Mouse (Mus musculus): ENCODE results near the gene Mrtfa. TPM values are rescaled to one million over a fixed set of nuclear protein-coding genes. Genes with fewer than 3 reads are reported as not detected.
A peak's percentile ranks its signal among the peaks of the same experiment; 100 is the strongest.

Mrtfa gene
- polyA plus RNA-seq, 1 experiment from 2014 or later, result 15.5 TPM

GRCm38 (mm10) chr15:81154846-81155624 lies 35.5 kb downstream of the Mrtfa start:
- no peak for ATAC-seq (replicated peaks; ENCODE audit: insufficient number of reproducible peaks, low FRiP score, low TSS enrichment, low read depth)
- Histone ChIP-seq H3K4me2 (ENCODE audit: low read depth, low read length) (no peak overlapping the region), H3K4me1 (ENCODE audit: control insufficient read depth, insufficient read depth, low read length) (no peaks in the 10 kb centered on the region), H3K9ac (replicated peaks; ENCODE audit: low read length) (no peak overlapping the region), H3K36me3 (replicated peaks; ENCODE audit: control insufficient read depth, insufficient read depth, low read depth, low read length) (no peaks in the 10 kb centered on the region), H3K27me3 (ENCODE audit: control insufficient read depth, insufficient read depth, low read length) (no peaks in the 10 kb centered on the region), H3K4me3 (ENCODE audit: low read depth, low read length) (no peak overlapping the region), H3K9me3 (replicated peaks; ENCODE audit: control insufficient read depth, low read length) (no peaks in the 10 kb centered on the region), H3K27ac (replicated peaks; ENCODE audit: low read depth, low read length) (no peak overlapping the region)
- WGBS, result 88% methylated on average over 2 of the region's 2 CpGs
- DNase-seq (ENCODE audit: low spot score), result no peak

GRCm38 (mm10) chr15:81141956-81142576 lies 48.5 kb downstream of the Mrtfa start:
- H3K27me3 ChIP-seq (ENCODE audit: control insufficient read depth, insufficient read depth, low read length), result no peaks in the 10 kb centered on the region
- WGBS, result 82% methylated on average over 11 of the region's 11 CpGs
- no peak overlapping the region for H3K9ac ChIP-seq (replicated peaks; ENCODE audit: low read length)
- no peaks in the 10 kb centered on the region for H3K4me1 ChIP-seq (ENCODE audit: control insufficient read depth, insufficient read depth, low read length)
- no peaks in the 10 kb centered on the region for H3K36me3 ChIP-seq (replicated peaks; ENCODE audit: control insufficient read depth, insufficient read depth, low read depth, low read length)
- no peak overlapping the region for H3K4me3 ChIP-seq (ENCODE audit: low read depth, low read length)
- no peak for DNase-seq (ENCODE audit: low spot score)
- H3K4me2 ChIP-seq (ENCODE audit: low read depth, low read length), result no peak overlapping the region
- no peak for ATAC-seq (replicated peaks; ENCODE audit: insufficient number of reproducible peaks, low FRiP score, low TSS enrichment, low read depth)
- no peaks in the 10 kb centered on the region for H3K9me3 ChIP-seq (replicated peaks; ENCODE audit: control insufficient read depth, low read length)
- no peak overlapping the region for H3K27ac ChIP-seq (replicated peaks; ENCODE audit: low read depth, low read length)

GRCm38 (mm10) chr15:81140004-81140403 lies 50.6 kb downstream of the Mrtfa start:
- no peaks in the 10 kb centered on the region for H3K9me3 ChIP-seq (replicated peaks; ENCODE audit: control insufficient read depth, low read length)
- no peaks in the 10 kb centered on the region for H3K4me1 ChIP-seq (ENCODE audit: control insufficient read depth, insufficient read depth, low read length)
- no peak overlapping the region for H3K4me3 ChIP-seq (ENCODE audit: low read depth, low read length)
- WGBS, result 80% methylated on average over 5 of the region's 5 CpGs
- no peaks in the 10 kb centered on the region for H3K27me3 ChIP-seq (ENCODE audit: control insufficient read depth, insufficient read depth, low read length)
- DNase-seq (ENCODE audit: low spot score), result no peak
- H3K9ac ChIP-seq (replicated peaks; ENCODE audit: low read length), result no peak overlapping the region
- H3K27ac ChIP-seq (replicated peaks; ENCODE audit: low read depth, low read length), result no peak overlapping the region
- H3K36me3 ChIP-seq (replicated peaks; ENCODE audit: control insufficient read depth, insufficient read depth, low read depth, low read length), result no peaks in the 10 kb centered on the region
- ATAC-seq (replicated peaks; ENCODE audit: insufficient number of reproducible peaks, low FRiP score, low TSS enrichment, low read depth), result no peak
- no peak overlapping the region for H3K4me2 ChIP-seq (ENCODE audit: low read depth, low read length)

- Histone ChIP-seq H3K9ac (replicated peaks; ENCODE audit: low read length) (no peak overlapping the region), H3K27me3 (ENCODE audit: control insufficient read depth, insufficient read depth, low read length) (no peaks in the 10 kb centered on the region), H3K4me2 (ENCODE audit: low read depth, low read length) (no peak overlapping the region), H3K9me3 (replicated peaks; ENCODE audit: control insufficient read depth, low read length) (no peaks in the 10 kb centered on the region), H3K27ac (replicated peaks; ENCODE audit: low read depth, low read length) (no peak overlapping the region), H3K4me1 (ENCODE audit: control insufficient read depth, insufficient read depth, low read length) (no peaks in the 10 kb centered on the region), H3K4me3 (ENCODE audit: low read depth, low read length) (no peak overlapping the region), H3K36me3 (replicated peaks; ENCODE audit: control insufficient read depth, insufficient read depth, low read depth, low read length) (no peaks in the 10 kb centered on the region)
- DNase-seq (ENCODE audit: low spot score), result peak; percentile 19
- ATAC-seq (replicated peaks; ENCODE audit: insufficient number of reproducible peaks, low FRiP score, low TSS enrichment, low read depth), result no peak
- 20% methylated on average over 6 of the region's 6 CpGs for WGBS
Measured at GRCm38 (mm10) chr15:81137298-81137697, 53.3 kb downstream of the Mrtfa start.

GRCm38 (mm10) chr15:81133781-81134180 lies 56.8 kb downstream of the Mrtfa start:
- H3K9me3 ChIP-seq (replicated peaks; ENCODE audit: control insufficient read depth, low read length), result no peaks in the 10 kb centered on the region
- WGBS, result 90% methylated on average over 2 of the region's 2 CpGs

GRCm38 (mm10) chr15:81131152-81131551 lies 59.4 kb downstream of the Mrtfa start:
- ATAC-seq (replicated peaks; ENCODE audit: insufficient number of reproducible peaks, low FRiP score, low TSS enrichment, low read depth) (no peak), DNase-seq (ENCODE audit: low spot score) (no peak)
- no peak overlapping the region for H3K9ac ChIP-seq (replicated peaks; ENCODE audit: low read length)
- no peaks in the 10 kb centered on the region for H3K27me3 ChIP-seq (ENCODE audit: control insufficient read depth, insufficient read depth, low read length)
- H3K4me1 ChIP-seq (ENCODE audit: control insufficient read depth, insufficient read depth, low read length), result no peaks in the 10 kb centered on the region
- H3K4me2 ChIP-seq (ENCODE audit: low read depth, low read length), result no peak overlapping the region
- H3K27ac ChIP-seq (replicated peaks; ENCODE audit: low read depth, low read length), result no peak overlapping the region
- no peaks in the 10 kb centered on the region for H3K36me3 ChIP-seq (replicated peaks; ENCODE audit: control insufficient read depth, insufficient read depth, low read depth, low read length)
- H3K9me3 ChIP-seq (replicated peaks; ENCODE audit: control insufficient read depth, low read length), result no peaks in the 10 kb centered on the region
- no peak overlapping the region for H3K4me3 ChIP-seq (ENCODE audit: low read depth, low read length)
- WGBS, result 84% methylated on average over 5 of the region's 5 CpGs

More at GRCm38 (mm10) chr15:81133781-81134180, 56.8 kb downstream of the Mrtfa start:
- no peak for DNase-seq (ENCODE audit: low spot score)
- H3K9ac ChIP-seq (replicated peaks; ENCODE audit: low read length), result no peak overlapping the region
- no peak for ATAC-seq (replicated peaks; ENCODE audit: insufficient number of reproducible peaks, low FRiP score, low TSS enrichment, low read depth)
- no peak overlapping the region for H3K4me3 ChIP-seq (ENCODE audit: low read depth, low read length)
- no peaks in the 10 kb centered on the region for H3K36me3 ChIP-seq (replicated peaks; ENCODE audit: control insufficient read depth, insufficient read depth, low read depth, low read length)
- no peaks in the 10 kb centered on the region for H3K27me3 ChIP-seq (ENCODE audit: control insufficient read depth, insufficient read depth, low read length)
- no peak overlapping the region for H3K27ac ChIP-seq (replicated peaks; ENCODE audit: low read depth, low read length)
- H3K4me2 ChIP-seq (ENCODE audit: low read depth, low read length), result no peak overlapping the region
- no peaks in the 10 kb centered on the region for H3K4me1 ChIP-seq (ENCODE audit: control insufficient read depth, insufficient read depth, low read length)

- no peaks in the 10 kb centered on the region for H3K9me3 ChIP-seq (replicated peaks; ENCODE audit: control insufficient read depth, low read length)
- ATAC-seq (replicated peaks; ENCODE audit: insufficient number of reproducible peaks, low FRiP score, low TSS enrichment, low read depth) (no peak), DNase-seq (ENCODE audit: low spot score) (no peak)
- no peak overlapping the region for H3K9ac ChIP-seq (replicated peaks; ENCODE audit: low read length)
- no peaks in the 10 kb centered on the region for H3K36me3 ChIP-seq (replicated peaks; ENCODE audit: control insufficient read depth, insufficient read depth, low read depth, low read length)
- H3K4me3 ChIP-seq (ENCODE audit: low read depth, low read length), result no peak overlapping the region
- H3K27me3 ChIP-seq (ENCODE audit: control insufficient read depth, insufficient read depth, low read length), result no peaks in the 10 kb centered on the region
- no peak overlapping the region for H3K4me2 ChIP-seq (ENCODE audit: low read depth, low read length)
- 83% methylated on average over 8 of the region's 8 CpGs for WGBS
- no peak overlapping the region for H3K27ac ChIP-seq (replicated peaks; ENCODE audit: low read depth, low read length)
- no peaks in the 10 kb centered on the region for H3K4me1 ChIP-seq (ENCODE audit: control insufficient read depth, insufficient read depth, low read length)
Measured at GRCm38 (mm10) chr15:81129970-81130369, 60.6 kb downstream of the Mrtfa start.

- ATAC-seq (replicated peaks; ENCODE audit: insufficient number of reproducible peaks, low FRiP score, low TSS enrichment, low read depth) (no peak), DNase-seq (ENCODE audit: low spot score) (no peak)
- H3K4me1 ChIP-seq (ENCODE audit: control insufficient read depth, insufficient read depth, low read length), result no peaks in the 10 kb centered on the region
- H3K36me3 ChIP-seq (replicated peaks; ENCODE audit: control insufficient read depth, insufficient read depth, low read depth, low read length), result no peaks in the 10 kb centered on the region
- H3K27me3 ChIP-seq (ENCODE audit: control insufficient read depth, insufficient read depth, low read length), result no peaks in the 10 kb centered on the region
- H3K9ac ChIP-seq (replicated peaks; ENCODE audit: low read length), result no peak overlapping the region
- no peaks in the 10 kb centered on the region for H3K9me3 ChIP-seq (replicated peaks; ENCODE audit: control insufficient read depth, low read length)
- H3K4me3 ChIP-seq (ENCODE audit: low read depth, low read length), result no peak overlapping the region
- no peak overlapping the region for H3K4me2 ChIP-seq (ENCODE audit: low read depth, low read length)
- H3K27ac ChIP-seq (replicated peaks; ENCODE audit: low read depth, low read length), result no peak overlapping the region
- 66% methylated on average over 5 of the region's 5 CpGs for WGBS
Measured at GRCm38 (mm10) chr15:81128155-81128838, 62.3 kb downstream of the Mrtfa start.
